Comparison of ENCODE assay signal across 23 mouse cellular contexts in the genomic region with DNA sequence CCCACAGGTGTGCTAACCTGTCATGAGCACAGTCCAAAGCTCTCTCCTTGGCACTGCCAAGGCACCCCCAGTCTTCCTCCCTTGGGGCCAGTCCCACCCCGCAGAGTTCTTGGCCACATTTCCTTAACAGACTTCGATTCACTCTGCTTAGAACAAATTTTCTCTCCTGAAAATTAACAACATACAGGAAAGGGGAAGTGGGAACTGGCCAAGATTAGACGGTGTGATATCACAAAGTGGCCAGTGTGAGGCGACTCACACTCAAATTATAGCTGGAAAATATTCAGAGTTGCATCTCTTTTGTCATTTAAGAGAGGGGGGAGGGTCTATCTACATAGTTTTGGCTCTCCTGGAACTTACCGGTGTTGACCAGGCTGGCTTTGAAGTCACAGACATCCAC. TPM values are rescaled to one million over a fixed set of nuclear protein-coding genes. Genes with fewer than 3 reads are reported as not detected.
A peak's percentile ranks its signal among the peaks of the same experiment; 100 is the strongest.
DNase-seq lines count a peak whose midpoint lies in the region; ATAC-seq and TF ChIP-seq lines count a peak whose summit lies in the region.
"Had no signal": no experiment of that assay in that cellular context is flagged by ENCODE, and none has a peak within 500 bp of the region (broad histone marks: within the 10 kb centered on the region; RNA-seq: fewer than 3 reads in every experiment).

No protein-coding gene starts in this region.

- no peaks in the 10 kb centered on the region for H3K9me3 ChIP-seq in intestine, postnatal 0 days (ENCODE audit: control insufficient read depth)
- no peaks in the 10 kb centered on the region for H3K9me3 ChIP-seq in stomach, postnatal 0 days (ENCODE audit: control insufficient read depth, low read length)
- no peaks in the 10 kb centered on the region for H3K9me3 ChIP-seq in midbrain, embryonic 11.5 days (ENCODE audit: control insufficient read depth, low read length)
- no peaks in the 10 kb centered on the region for H3K9me3 ChIP-seq in heart, embryonic 11.5 days (replicated peaks; ENCODE audit: control insufficient read depth, low read length)
- H3K9me3 ChIP-seq: embryonic facial prominence, embryonic 15.5 days; forebrain, embryonic 10.5 days; heart, embryonic 13.5 days; liver, embryonic 15.5 days; neural tube, embryonic 15.5 days had no signal

- peak overlapping the region; percentile 73 for H3K27ac ChIP-seq in kidney, adult 2 months (ENCODE audit: insufficient read depth, low read depth, low read length)
- H3K27ac ChIP-seq in testis, adult 2 months (ENCODE audit: control insufficient read depth, insufficient read depth, low read depth, low read length): no peak overlapping the region
- peak overlapping the region; percentile 74; the same call in 1 of the 2 replicates for H3K27ac ChIP-seq in intestine, postnatal 0 days (ENCODE audit: low read depth, low read length)
- no peak overlapping the region for H3K27ac ChIP-seq in stomach, postnatal 0 days (replicated peaks)
- H3K27ac ChIP-seq in midbrain, embryonic 11.5 days (ENCODE audit: low read depth, low read length): no peak overlapping the region
- H3K27ac ChIP-seq in heart, embryonic 11.5 days (ENCODE audit: low read depth, low read length): no peak overlapping the region
- H3K27ac ChIP-seq: embryonic facial prominence, embryonic 15.5 days; forebrain, embryonic 10.5 days; heart, embryonic 13.5 days; hindbrain, postnatal 0 days; liver, embryonic 15.5 days; macrophage; neural tube, embryonic 15.5 days had no signal

- H3K9ac ChIP-seq in intestine, postnatal 0 days (ENCODE audit: low read depth, low read length): peak overlapping the region; percentile 94
- no peak overlapping the region for H3K9ac ChIP-seq in stomach, postnatal 0 days (ENCODE audit: low read length)
- no peak overlapping the region for H3K9ac ChIP-seq in midbrain, embryonic 11.5 days (ENCODE audit: low read length)
- no peak overlapping the region for H3K9ac ChIP-seq in heart, embryonic 11.5 days (ENCODE audit: low read depth, low read length)
- H3K9ac ChIP-seq: embryonic facial prominence, embryonic 15.5 days; heart, embryonic 13.5 days; liver, embryonic 15.5 days; neural tube, embryonic 15.5 days had no signal

- no peaks in the 10 kb centered on the region; the same call in 1 of the 2 replicates for H3K27me3 ChIP-seq in kidney, adult 2 months (replicated peaks; ENCODE audit: control insufficient read depth, insufficient read depth, low read length)
- H3K27me3 ChIP-seq in testis, adult 2 months (ENCODE audit: control insufficient read depth, insufficient read depth, low read length): peaks cover 2% of the 10 kb centered on the region; the same call in 1 of the 2 replicates
- H3K27me3 ChIP-seq in intestine, postnatal 0 days (replicated peaks; ENCODE audit: control insufficient read depth, insufficient read depth, low read length): no peaks in the 10 kb centered on the region; the same call in 1 of the 2 replicates
- H3K27me3 ChIP-seq in stomach, postnatal 0 days (ENCODE audit: control insufficient read depth, insufficient read depth, low read length): no peaks in the 10 kb centered on the region
- peaks cover 34% of the 10 kb centered on the region for H3K27me3 ChIP-seq in midbrain, embryonic 11.5 days (ENCODE audit: control insufficient read depth, insufficient read depth, low read length)
- H3K27me3 ChIP-seq in heart, embryonic 11.5 days (ENCODE audit: control insufficient read depth, insufficient read depth, low read length): peaks cover 35% of the 10 kb centered on the region

- DNase-seq in kidney, adult 2 months: no peak
- no peak for DNase-seq in kidney, adult 9 months
- DNase-seq in testis, postnatal 10 days (ENCODE audit: low spot score): no peak
- no peak for DNase-seq in stomach, postnatal 0 days (ENCODE audit: low spot score)
- DNase-seq in midbrain, embryonic 11.5 days (ENCODE audit: low spot score, missing footprints): no peak
- DNase-seq: adrenal gland, postnatal 36 days; embryo, embryonic 11 days; heart, postnatal 36 days; kidney, postnatal 36 days; midbrain, embryonic 14.5 days; thymus, postnatal 4 days had no signal

- TF ChIP-seq EP300 in stomach, postnatal 0 days (optimal IDR thresholded peaks at IDR 0.05): no peak

- 48% methylated on average over 5 of the region's 5 CpGs for WGBS in kidney, adult 2 months
- WGBS in intestine, postnatal 0 days: 34% methylated on average over 5 of the region's 5 CpGs
- WGBS in stomach, postnatal 0 days: 65% methylated on average over 5 of the region's 5 CpGs
- 81% methylated on average over 5 of the region's 5 CpGs for WGBS in midbrain, embryonic 11.5 days
- 68% methylated on average over 5 of the region's 5 CpGs for WGBS in heart, embryonic 11.5 days (ENCODE audit: insufficient replicate concordance)

- TF ChIP-seq CTCF in kidney, adult 2 months (conservative IDR thresholded peaks at IDR 0.05; ENCODE audit: insufficient read depth, insufficient read length, low read depth, low read length): no peak
- no peak for TF ChIP-seq CTCF in testis, adult 2 months (IDR thresholded peaks at IDR 0.05; ENCODE audit: control insufficient read depth, insufficient read depth, insufficient replicate concordance, low read depth, low read length)
- peak; percentile 38 for TF ChIP-seq CTCF in intestine, postnatal 0 days (IDR thresholded peaks at IDR 0.05; ENCODE audit: low read depth)
- TF ChIP-seq CTCF in stomach, postnatal 0 days (IDR thresholded peaks at IDR 0.05; ENCODE audit: low read depth): 0 out of 2 replicates have a peak, but pooled peaks have one; percentile 17

- H3K4me3 ChIP-seq in kidney, adult 2 months (ENCODE audit: insufficient read depth, low read depth, low read length): no peak overlapping the region
- peak overlapping the region; percentile 30; the same call in 1 of the 2 replicates for H3K4me3 ChIP-seq in testis, adult 2 months (ENCODE audit: control insufficient read depth, low read depth, low read length)
- H3K4me3 ChIP-seq in intestine, postnatal 0 days (ENCODE audit: low read depth, low read length): peak overlapping the region; percentile 78
- no peak overlapping the region for H3K4me3 ChIP-seq in stomach, postnatal 0 days (ENCODE audit: low read depth, low read length)
- H3K4me3 ChIP-seq in midbrain, embryonic 11.5 days (ENCODE audit: low read depth, low read length): no peak overlapping the region
- H3K4me3 ChIP-seq in heart, embryonic 11.5 days (ENCODE audit: low read depth, low read length): no peak overlapping the region
- H3K4me3 ChIP-seq: embryonic facial prominence, embryonic 15.5 days; forebrain, embryonic 10.5 days; heart, embryonic 13.5 days; liver, embryonic 15.5 days; myocyte; neural tube, embryonic 15.5 days had no signal

- H3K4me2 ChIP-seq in intestine, postnatal 0 days (replicated peaks; ENCODE audit: low read depth): peak overlapping the region; percentile 63
- H3K4me2 ChIP-seq in stomach, postnatal 0 days (replicated peaks; ENCODE audit: low read depth): no peak overlapping the region; the same call in 1 of the 2 replicates
- no peak overlapping the region for H3K4me2 ChIP-seq in midbrain, embryonic 11.5 days
- no peak overlapping the region for H3K4me2 ChIP-seq in heart, embryonic 11.5 days
- H3K4me2 ChIP-seq: embryonic facial prominence, embryonic 15.5 days; heart, embryonic 13.5 days; liver, embryonic 15.5 days; neural tube, embryonic 15.5 days had no signal

- TF ChIP-seq POLR2A in kidney, adult 2 months (IDR thresholded peaks at IDR 0.05; ENCODE audit: low read depth, low read length): no peak
- no peak for TF ChIP-seq POLR2A in testis, adult 2 months (IDR thresholded peaks at IDR 0.05; ENCODE audit: control insufficient read depth, low read depth, low read length)

- no peaks in the 10 kb centered on the region for H3K36me3 ChIP-seq in kidney, adult 2 months (ENCODE audit: control insufficient read depth, insufficient read depth, low read length)
- no peaks in the 10 kb centered on the region for H3K36me3 ChIP-seq in testis, adult 2 months (ENCODE audit: control insufficient read depth, insufficient read depth, low read length)
- H3K36me3 ChIP-seq in intestine, postnatal 0 days (ENCODE audit: control insufficient read depth, insufficient read depth): peaks cover 21% of the 10 kb centered on the region
- H3K36me3 ChIP-seq in stomach, postnatal 0 days (ENCODE audit: control insufficient read depth, insufficient read depth, low read length): no peaks in the 10 kb centered on the region
- no peaks in the 10 kb centered on the region for H3K36me3 ChIP-seq in midbrain, embryonic 11.5 days (ENCODE audit: control insufficient read depth, insufficient read depth, low read length)
- no peaks in the 10 kb centered on the region for H3K36me3 ChIP-seq in heart, embryonic 11.5 days (ENCODE audit: control insufficient read depth, insufficient read depth, low read length)
- H3K36me3 ChIP-seq: embryonic facial prominence, embryonic 15.5 days; heart, embryonic 13.5 days; liver, embryonic 15.5 days; neural tube, embryonic 15.5 days had no signal

- no peak for ATAC-seq in intestine, postnatal 0 days
- no peak for ATAC-seq in stomach, postnatal 0 days (ENCODE audit: low FRiP score, low TSS enrichment)
- no peak for ATAC-seq in midbrain, embryonic 11.5 days (ENCODE audit: low FRiP score)
- ATAC-seq in heart, embryonic 11.5 days (replicated peaks; ENCODE audit: insufficient number of reproducible peaks, low FRiP score, low TSS enrichment): no peak
- ATAC-seq: hindbrain, postnatal 0 days; Patski had no signal

- H3K4me1 ChIP-seq in kidney, adult 2 months (ENCODE audit: control insufficient read depth, insufficient read depth, low read length): peaks cover 2% of the 10 kb centered on the region; the same call in 1 of the 2 replicates
- peaks cover 9% of the 10 kb centered on the region for H3K4me1 ChIP-seq in testis, adult 2 months (ENCODE audit: control insufficient read depth, insufficient read depth, low read length)
- H3K4me1 ChIP-seq in intestine, postnatal 0 days (replicated peaks; ENCODE audit: control insufficient read depth, insufficient read depth, low read length): no peaks in the 10 kb centered on the region
- H3K4me1 ChIP-seq in stomach, postnatal 0 days (replicated peaks; ENCODE audit: control insufficient read depth, insufficient read depth): no peaks in the 10 kb centered on the region
- H3K4me1 ChIP-seq in midbrain, embryonic 11.5 days (ENCODE audit: control insufficient read depth, insufficient read depth, low read length): no peaks in the 10 kb centered on the region
- peaks cover 4% of the 10 kb centered on the region for H3K4me1 ChIP-seq in heart, embryonic 11.5 days (ENCODE audit: control insufficient read depth, insufficient read depth, low read length)

RNA-seq across cellular contexts. Expression of a gene that starts 3.5 kb away (rescaled TPM):
- polyA plus RNA-seq in kidney, adult 2 months (2012; rRNA removed): 59.5 and 73.8 TPM in 2 replicates
- polyA plus RNA-seq in testis, adult 2 months (2012; rRNA removed): 17.8 and 20.2 TPM in 2 replicates
- 1,279 and 1,318 TPM in 2 replicates for polyA plus RNA-seq in intestine, postnatal 0 days (2015; fragmentation: Nextera tagmentation; extraction: Ambion mirVana)
- polyA plus RNA-seq in stomach, postnatal 0 days (2015; fragmentation: Nextera tagmentation; extraction: Ambion mirVana): 308 and 316 TPM in 2 replicates
- polyA plus RNA-seq in midbrain, embryonic 11.5 days (2014; fragmentation: Nextera tagmentation; extraction: Ambion mirVana): 7.1 and 9.0 TPM in 2 replicates
- polyA plus RNA-seq in heart, embryonic 11.5 days (2014; fragmentation: Nextera tagmentation; extraction: Ambion mirVana): 4.1 and 7.1 TPM in 2 replicates
- polyA plus RNA-seq: macrophage, myocyte had no signal

RNA-seq across cellular contexts. Expression of a gene that starts 32.9 kb away (rescaled TPM):
- 6.3 and 7.4 TPM in 2 replicates for polyA plus RNA-seq in kidney, adult 2 months (2012; rRNA removed)
- polyA plus RNA-seq in testis, adult 2 months (2012; rRNA removed): 3.0 and 4.0 TPM in 2 replicates
- 13.9 and 15.9 TPM in 2 replicates for polyA plus RNA-seq in intestine, postnatal 0 days (2015; fragmentation: Nextera tagmentation; extraction: Ambion mirVana)
- polyA plus RNA-seq in stomach, postnatal 0 days (2015; fragmentation: Nextera tagmentation; extraction: Ambion mirVana): 21.6 and 22.7 TPM in 2 replicates
- 93.4 and 99.5 TPM in 2 replicates for polyA plus RNA-seq in midbrain, embryonic 11.5 days (2014; fragmentation: Nextera tagmentation; extraction: Ambion mirVana)
- polyA plus RNA-seq in heart, embryonic 11.5 days (2014; fragmentation: Nextera tagmentation; extraction: Ambion mirVana): 35.7 and 43.0 TPM in 2 replicates

Comparison
In these comparisons a context has a peak if more than half of its experiments do, and no peak if none do; other contexts are left out.
1. H3K27ac ChIP-seq: peak in kidney, adult 2 months (single experiment) and intestine, postnatal 0 days (single experiment); none in testis, adult 2 months (single experiment), stomach, postnatal 0 days (single experiment), midbrain, embryonic 11.5 days (single experiment) and heart, embryonic 11.5 days (single experiment).
2. H3K4me3 ChIP-seq: peak in testis, adult 2 months (single experiment) and intestine, postnatal 0 days (single experiment); none in kidney, adult 2 months (single experiment), stomach, postnatal 0 days (single experiment), midbrain, embryonic 11.5 days (single experiment) and heart, embryonic 11.5 days (single experiment).
3. CTCF ChIP-seq: peak in intestine, postnatal 0 days (single experiment) and stomach, postnatal 0 days (single experiment); none in kidney, adult 2 months (single experiment) and testis, adult 2 months (single experiment).